Mouse (Mus musculus) G1E (cell line): ENCODE measurements around the gene Ap2b1. TPM values are rescaled to one million over a fixed set of nuclear protein-coding genes. Genes with fewer than 3 reads are reported as not detected.

ENCODE experiments used
- ATAC-seq: 2 replicates; pipeline ENCODE4 v1.8.0; 2016; ENCODE audit warnings: mild to moderate bottlenecking; ENCODE audit not compliant: insufficient number of reproducible peaks, poor library complexity, low FRiP score, severe bottlenecking; ENCODE audit errors: extremely low read depth
- DNase-seq: peaks from one replicate; pipeline ENCODE4 v3.0.0; 2012; ENCODE audit warnings: low spot score
- H3K27me3 ChIP-seq: 2 replicates; pipeline ENCODE4 v1.6.1; 2012; ENCODE audit warnings: mild to moderate bottlenecking, low read length, inconsistent platforms; ENCODE audit not compliant: insufficient read depth
- H3K36me3 ChIP-seq: replicated peaks from 2 replicates; pipeline ENCODE3; 2012; ENCODE audit warnings: mild to moderate bottlenecking, inconsistent platforms
- H3K4me1 ChIP-seq: 2 replicates; pipeline ENCODE4 v1.6.1; 2012; ENCODE audit warnings: low read depth, low read length, inconsistent platforms, mixed read lengths; ENCODE audit not compliant: insufficient read depth
- H3K4me3 ChIP-seq: 2 replicates; pipeline ENCODE4 v1.5.1; 2012; ENCODE audit warnings: low read depth, mild to moderate bottlenecking, inconsistent platforms, low read length, moderate library complexity, mixed read lengths
- H3K9me3 ChIP-seq: replicated peaks from 2 replicates; pipeline ENCODE4 v1.6.1; 2012; ENCODE audit warnings: inconsistent platforms
- CTCF ChIP-seq: IDR thresholded peaks from 2 replicates; pipeline ENCODE4 v1.5.1; 2012; ENCODE audit warnings: low read depth, low read length, inconsistent platforms, mixed read lengths
- GATA1 ChIP-seq: IDR thresholded peaks from 2 replicates; pipeline ENCODE4 v1.6.1; 2012; ENCODE audit warnings: borderline replicate concordance, low read length, inconsistent platforms, mixed read lengths
- GATA2 ChIP-seq: IDR thresholded peaks from 2 replicates; pipeline ENCODE4 v1.6.1; 2012; ENCODE audit warnings: low read depth, low read length, inconsistent platforms, borderline replicate concordance
- POLR2AphosphoS5 ChIP-seq: IDR thresholded peaks from 2 replicates; pipeline ENCODE4 v1.6.1; 2012; ENCODE audit warnings: low read depth, low read length, inconsistent platforms; ENCODE audit not compliant: insufficient replicate concordance
- TAL1 ChIP-seq: conservative IDR thresholded peaks from 2 replicates; pipeline ENCODE4 v1.6.1; 2012; ENCODE audit warnings: low read depth, low read length, inconsistent platforms, mixed read lengths
- polyA plus RNA-seq: library from polyadenylated mRNA; stranded (reverse); fragments of >175 nt; gene quantifications from 2 replicates; pipeline ENCODE4 v1.2.3, GENCODE M21; 2012
- total RNA-seq, 2 experiments: library from RNA; stranded (forward) in 1 of 2; stranded (reverse) in 1 of 2; fragments of 200-1000 nt in 1 of 2; fragments of >200 nt in 1 of 2; fragmentation: Nextera tagmentation in 1 of 2; gene quantifications; 2 replicates each; pipeline ENCODE4 v1.2.3; 2014 to 2017

Gene Ap2b1
- total and polyA plus RNA-seq, 3 experiments: 17.8 to 113 (median 76.5) TPM

- no peak for DNase-seq
- ATAC-seq: no peak
- Histone ChIP-seq H3K27me3 (peaks cover 46% of the 10 kb centered on the region), H3K9me3 (no peaks in the 10 kb centered on the region), H3K36me3 (no peaks in the 10 kb centered on the region), H3K4me3 (no peak overlapping the region), H3K4me1 (no peaks in the 10 kb centered on the region)
- TF ChIP-seq CTCF: no peak
- TF ChIP-seq POLR2AphosphoS5: no peak
- TF ChIP-seq GATA2: no peak
- no peak for TF ChIP-seq TAL1
- no peak for TF ChIP-seq GATA1
Observed at GRCm38 (mm10) chr11:83448021-83448926, 149.4 kb downstream of the Ap2b1 start.

GRCm38 (mm10) chr11:83448927-83449236, 150.1 kb downstream of the Ap2b1 start:
- Histone ChIP-seq H3K27me3 (peaks cover 46% of the 10 kb centered on the region), H3K9me3 (no peaks in the 10 kb centered on the region), H3K36me3 (no peaks in the 10 kb centered on the region), H3K4me1 (no peaks in the 10 kb centered on the region), H3K4me3 (no peak overlapping the region)
- DNase-seq (no peak), ATAC-seq (no peak)
- TF ChIP-seq GATA2: no peak
- TF ChIP-seq CTCF: no peak
- TF ChIP-seq TAL1: no peak
- TF ChIP-seq GATA1: no peak
- no peak for TF ChIP-seq POLR2AphosphoS5

GRCm38 (mm10) chr11:83449298-83449697, 150.5 kb downstream of the Ap2b1 start:
- Histone ChIP-seq H3K36me3 (no peaks in the 10 kb centered on the region), H3K4me1 (no peaks in the 10 kb centered on the region), H3K9me3 (no peaks in the 10 kb centered on the region), H3K4me3 (no peak overlapping the region), H3K27me3 (peaks cover 46% of the 10 kb centered on the region)
- ATAC-seq (no peak), DNase-seq (no peak)
- TF ChIP-seq GATA1 (no peak), CTCF (no peak), TAL1 (no peak), GATA2 (no peak), POLR2AphosphoS5 (no peak)

- ATAC-seq: no peak
- H3K4me3 ChIP-seq: no peak overlapping the region
- DNase-seq: no peak
- no peaks in the 10 kb centered on the region for H3K36me3 ChIP-seq
- TF ChIP-seq GATA2: no peak
- no peak for TF ChIP-seq GATA1
- no peaks in the 10 kb centered on the region for H3K4me1 ChIP-seq
- peaks cover 43% of the 10 kb centered on the region for H3K27me3 ChIP-seq
- no peaks in the 10 kb centered on the region for H3K9me3 ChIP-seq
Observed at GRCm38 (mm10) chr11:83450550-83450949, 151.7 kb downstream of the Ap2b1 start.

- peaks cover 48% of the 10 kb centered on the region for H3K27me3 ChIP-seq
- no peaks in the 10 kb centered on the region for H3K4me1 ChIP-seq
- no peaks in the 10 kb centered on the region for H3K9me3 ChIP-seq
- no peak overlapping the region for H3K4me3 ChIP-seq
- no peaks in the 10 kb centered on the region for H3K36me3 ChIP-seq
- TF ChIP-seq GATA2 (no peak), CTCF (no peak), POLR2AphosphoS5 (no peak), GATA1 (no peak), TAL1 (no peak)
- ATAC-seq (no peak), DNase-seq (no peak)
Observed at GRCm38 (mm10) chr11:83451281-83451680, 152.5 kb downstream of the Ap2b1 start.

GRCm38 (mm10) chr11:83454548-83454947, 155.7 kb downstream of the Ap2b1 start:
- Histone ChIP-seq H3K4me3 (no peak overlapping the region), H3K4me1 (no peaks in the 10 kb centered on the region)
- DNase-seq: no peak

More at GRCm38 (mm10) chr11:83454548-83454947, 155.7 kb downstream of the Ap2b1 start:
- ATAC-seq: no peak
- Histone ChIP-seq H3K9me3 (no peaks in the 10 kb centered on the region), H3K27me3 (peaks cover 34% of the 10 kb centered on the region), H3K36me3 (no peaks in the 10 kb centered on the region)
- no peak for TF ChIP-seq POLR2AphosphoS5

Other genes starting within 250 kb of the Ap2b1 start
- gene Slfn2, start 233.9 kb upstream of the Ap2b1 start, total RNA-seq (2014; fragmentation: Nextera tagmentation): 2.3 and 3.8 TPM in 2 replicates
- 44.5 and 48.4 TPM in 2 replicates for gene Slfn2, start 233.9 kb upstream of the Ap2b1 start, total RNA-seq (2017)
- 0.72 and 0.96 TPM in 2 replicates for gene Slfn2, start 233.9 kb upstream of the Ap2b1 start, polyA plus RNA-seq
- not detected in 2 replicates for gene Slfn1, start 182.2 kb upstream of the Ap2b1 start, total RNA-seq (2014; fragmentation: Nextera tagmentation)
- 0.17 and 0.22 TPM in 2 replicates for gene Slfn1, start 182.2 kb upstream of the Ap2b1 start, total RNA-seq (2017)
- not detected in 2 replicates for gene Slfn1, start 182.2 kb upstream of the Ap2b1 start, polyA plus RNA-seq
- not detected in 2 replicates for gene Slfn4, start 123.8 kb upstream of the Ap2b1 start, total RNA-seq (2014; fragmentation: Nextera tagmentation)
- 0.05 and 0.06 TPM in 2 replicates for gene Slfn4, start 123.8 kb upstream of the Ap2b1 start, total RNA-seq (2017)
- gene Slfn4, start 123.8 kb upstream of the Ap2b1 start, polyA plus RNA-seq: not detected in 2 replicates
- not detected in 2 replicates for gene Slfn3, start 107.7 kb upstream of the Ap2b1 start, total RNA-seq (2014; fragmentation: Nextera tagmentation)
- 0.12 and 0.16 TPM in 2 replicates for gene Slfn3, start 107.7 kb upstream of the Ap2b1 start, total RNA-seq (2017)
- not detected in 2 replicates for gene Slfn3, start 107.7 kb upstream of the Ap2b1 start, polyA plus RNA-seq
- gene Slfn14, start 12.3 kb upstream of the Ap2b1 start, total RNA-seq (2014; fragmentation: Nextera tagmentation): 9.4 and 25.5 TPM in 2 replicates
- gene Slfn14, start 12.3 kb upstream of the Ap2b1 start, total RNA-seq (2017): 1.8 and 2.1 TPM in 2 replicates
- gene Slfn14, start 12.3 kb upstream of the Ap2b1 start, polyA plus RNA-seq: 0.10 and 0.17 TPM in 2 replicates
- gene Pex12, start 3.6 kb downstream of the Ap2b1 start, total RNA-seq (2014; fragmentation: Nextera tagmentation): 6.8 and 8.6 TPM in 2 replicates
- 7.1 and 8.7 TPM in 2 replicates for gene Pex12, start 3.6 kb downstream of the Ap2b1 start, total RNA-seq (2017)
- 2.7 and 3.0 TPM in 2 replicates for gene Pex12, start 3.6 kb downstream of the Ap2b1 start, polyA plus RNA-seq
- gene Rasl10b, start 110.1 kb downstream of the Ap2b1 start, total RNA-seq (2014; fragmentation: Nextera tagmentation): not detected in 2 replicates
- 0.06 TPM in 1 of 2 replicates, not detected in the other for gene Rasl10b, start 110.1 kb downstream of the Ap2b1 start, total RNA-seq (2017)
- gene Rasl10b, start 110.1 kb downstream of the Ap2b1 start, polyA plus RNA-seq: 0.04 and 0.09 TPM in 2 replicates
- not detected in 2 replicates for gene Gas2l2, start 130.4 kb downstream of the Ap2b1 start, total RNA-seq (2014; fragmentation: Nextera tagmentation)
- 0.05 and 0.06 TPM in 2 replicates for gene Gas2l2, start 130.4 kb downstream of the Ap2b1 start, total RNA-seq (2017)
- gene Gas2l2, start 130.4 kb downstream of the Ap2b1 start, polyA plus RNA-seq: not detected in 2 replicates
- not detected in 2 replicates for gene 1700020L24Rik, start 138.7 kb downstream of the Ap2b1 start, total RNA-seq (2014; fragmentation: Nextera tagmentation)
- gene 1700020L24Rik, start 138.7 kb downstream of the Ap2b1 start, total RNA-seq (2017): not detected in 2 replicates
- not detected in 2 replicates for gene 1700020L24Rik, start 138.7 kb downstream of the Ap2b1 start, polyA plus RNA-seq
- gene Mmp28, start 164.0 kb downstream of the Ap2b1 start, total RNA-seq (2014; fragmentation: Nextera tagmentation): not detected in 2 replicates
- 0.06 and 0.11 TPM in 2 replicates for gene Mmp28, start 164.0 kb downstream of the Ap2b1 start, total RNA-seq (2017)
- gene Mmp28, start 164.0 kb downstream of the Ap2b1 start, polyA plus RNA-seq: not detected in 2 replicates
- gene Taf15, start 174.1 kb downstream of the Ap2b1 start, total RNA-seq (2014; fragmentation: Nextera tagmentation): 99.5 and 106 TPM in 2 replicates
- 22.7 and 29.9 TPM in 2 replicates for gene Taf15, start 174.1 kb downstream of the Ap2b1 start, total RNA-seq (2017)
- 41.8 and 47.1 TPM in 2 replicates for gene Taf15, start 174.1 kb downstream of the Ap2b1 start, polyA plus RNA-seq
- not detected in 2 replicates for gene Heatr9, start 223.2 kb downstream of the Ap2b1 start, total RNA-seq (2014; fragmentation: Nextera tagmentation)
- gene Heatr9, start 223.2 kb downstream of the Ap2b1 start, total RNA-seq (2017): not detected in 2 replicates
- gene Heatr9, start 223.2 kb downstream of the Ap2b1 start, polyA plus RNA-seq: not detected in 2 replicates
- gene Ccl5, start 231.5 kb downstream of the Ap2b1 start, total RNA-seq (2014; fragmentation: Nextera tagmentation): 3.1 TPM in 1 of 2 replicates, not detected in the other
- 0.29 TPM in 1 of 2 replicates, not detected in the other for gene Ccl5, start 231.5 kb downstream of the Ap2b1 start, total RNA-seq (2017)
- gene Ccl5, start 231.5 kb downstream of the Ap2b1 start, polyA plus RNA-seq: not detected in 2 replicates